Comparison of ENCODE assay signal across 10 mouse cellular contexts in genomic region chr10:84531576-84531975, GRCm38 (mm10). TPM values are rescaled to one million over a fixed set of nuclear protein-coding genes. Genes with fewer than 3 reads are reported as not detected.
DNase-seq lines count a peak whose midpoint lies in the region; ATAC-seq and TF ChIP-seq lines count a peak whose summit lies in the region.
"Had no signal": no experiment of that assay in that cellular context is flagged by ENCODE, and none has a peak within 500 bp of the region (broad histone marks: within the 10 kb centered on the region; RNA-seq: fewer than 3 reads in every experiment).

No protein-coding gene starts in this region.

- TF ChIP-seq POLR2A in embryonic fibroblast, embryonic 13.5 days (IDR thresholded peaks at IDR 0.05; ENCODE audit: low read depth, low read length) = no peak

- no peak for ATAC-seq in kidney, embryonic 16.5 days (ENCODE audit: low FRiP score, low TSS enrichment)
- no peak for ATAC-seq in neural tube, embryonic 12.5 days (ENCODE audit: low FRiP score, low read depth)
- ATAC-seq in granulocyte monocyte progenitor cell, adult 5-6 weeks (replicated peaks; ENCODE audit: poor library complexity, severe bottlenecking) = no peak

- no peak for TF ChIP-seq CTCF in embryonic fibroblast, embryonic 13.5 days (IDR thresholded peaks at IDR 0.05; ENCODE audit: borderline replicate concordance, insufficient read depth, low read length)

- peaks cover 26% of the 10 kb centered on the region for H3K36me3 ChIP-seq in kidney, embryonic 16.5 days (ENCODE audit: insufficient read depth, low read length)
- peaks cover 56% of the 10 kb centered on the region for H3K36me3 ChIP-seq in limb, embryonic 10.5 days
- peaks cover 26% of the 10 kb centered on the region for H3K36me3 ChIP-seq in neural tube, embryonic 12.5 days
- H3K36me3 ChIP-seq: G1E had no signal

- H3K4me2 ChIP-seq in kidney, embryonic 16.5 days (replicated peaks; ENCODE audit: low read depth, low read length) = peak overlapping the region; percentile 76
- peak overlapping the region; percentile 74 for H3K4me2 ChIP-seq in neural tube, embryonic 12.5 days (replicated peaks)

- no peak overlapping the region for H3K27ac ChIP-seq in kidney, embryonic 16.5 days (ENCODE audit: low read length)
- H3K27ac ChIP-seq in embryonic fibroblast, embryonic 13.5 days (ENCODE audit: insufficient read depth, low read length) = no peak overlapping the region
- peak overlapping the region; percentile 98; the same call in 1 of the 2 replicates for H3K27ac ChIP-seq in limb, embryonic 10.5 days
- H3K27ac ChIP-seq in neural tube, embryonic 12.5 days = no peak overlapping the region

- 79% methylated on average over 4 of the region's 4 CpGs for WGBS in kidney, embryonic 16.5 days
- WGBS in limb, embryonic 10.5 days = 86% methylated on average over 4 of the region's 4 CpGs
- 74% methylated on average over 4 of the region's 4 CpGs for WGBS in neural tube, embryonic 12.5 days

- peak overlapping the region; percentile 91 for H3K4me3 ChIP-seq in kidney, embryonic 16.5 days (ENCODE audit: low read length)
- H3K4me3 ChIP-seq in embryonic fibroblast, embryonic 13.5 days (ENCODE audit: insufficient read depth, low read length) = peak overlapping the region; percentile 97
- H3K4me3 ChIP-seq in limb, embryonic 10.5 days = peak overlapping the region; percentile 96
- H3K4me3 ChIP-seq in neural tube, embryonic 12.5 days = no peak overlapping the region; the same call in 1 of the 2 replicates

- H3K9ac ChIP-seq in kidney, embryonic 16.5 days (replicated peaks; ENCODE audit: low read length) = peak overlapping the region; percentile 94
- no peak overlapping the region for H3K9ac ChIP-seq in neural tube, embryonic 12.5 days

- H3K27me3 ChIP-seq in kidney, embryonic 16.5 days (ENCODE audit: insufficient read depth, low read length) = no peaks in the 10 kb centered on the region
- no peaks in the 10 kb centered on the region for H3K27me3 ChIP-seq in limb, embryonic 10.5 days (ENCODE audit: low read depth, poor library complexity, severe bottlenecking)
- H3K27me3 ChIP-seq in neural tube, embryonic 12.5 days (replicated peaks) = no peaks in the 10 kb centered on the region

- no peaks in the 10 kb centered on the region for H3K9me3 ChIP-seq in kidney, embryonic 16.5 days (ENCODE audit: low read length)
- no peaks in the 10 kb centered on the region for H3K9me3 ChIP-seq in limb, embryonic 10.5 days (replicated peaks)
- no peaks in the 10 kb centered on the region for H3K9me3 ChIP-seq in neural tube, embryonic 12.5 days

- H3K4me1 ChIP-seq in kidney, embryonic 16.5 days (ENCODE audit: insufficient read depth, low read length) = peaks cover 44% of the 10 kb centered on the region
- peaks cover 16% of the 10 kb centered on the region; the same call in 1 of the 2 replicates for H3K4me1 ChIP-seq in embryonic fibroblast, embryonic 13.5 days (ENCODE audit: control insufficient read depth, insufficient read depth, low read length)
- peaks cover 37% of the 10 kb centered on the region for H3K4me1 ChIP-seq in limb, embryonic 10.5 days
- peaks cover 39% of the 10 kb centered on the region for H3K4me1 ChIP-seq in neural tube, embryonic 12.5 days

- no peak for DNase-seq in kidney, postnatal 10 days
- DNase-seq in limb, embryonic 10.5 days (ENCODE audit: low spot score) = no peak
- no peak for DNase-seq in testis, postnatal 10 days (ENCODE audit: low spot score)
- DNase-seq in urinary bladder, postnatal 25 days (ENCODE audit: low spot score) = no peak
- DNase-seq: layer of hippocampus, adult 9-11 months had no signal

RNA-seq across cellular contexts. Expression of gene Ckap4, which starts 2.3 kb away (rescaled TPM):
- polyA plus RNA-seq in kidney, embryonic 16.5 days (2015; fragmentation: Nextera tagmentation; extraction: Ambion mirVana) = 40.0 and 72.4 TPM in 2 replicates
- 280 and 283 TPM in 2 replicates for polyA plus RNA-seq in embryonic fibroblast, embryonic 13.5 days (2011; ENCODE audit: insufficient read length, low read depth, missing spikeins)
- 53.6 and 63.3 TPM in 2 replicates for polyA plus RNA-seq in limb, embryonic 10.5 days (2016; fragmentation: Nextera tagmentation; extraction: Ambion mirVana)
- 99.1 and 101 TPM in 2 replicates for polyA plus RNA-seq in neural tube, embryonic 12.5 days (2016; fragmentation: Nextera tagmentation; extraction: Ambion mirVana)
- 67.8 and 79.6 TPM in 2 replicates for total RNA-seq in granulocyte monocyte progenitor cell, adult 5-6 weeks (2014; fragmentation: Nextera tagmentation)
- 55.7 and 58.3 TPM in 2 replicates for total RNA-seq in granulocyte monocyte progenitor cell, adult 5-6 weeks (2017)

RNA-seq across cellular contexts. Expression of gene Tcp11l2, which starts 44.9 kb away (rescaled TPM):
- polyA plus RNA-seq in kidney, embryonic 16.5 days (2015; fragmentation: Nextera tagmentation; extraction: Ambion mirVana) = 20.2 and 21.2 TPM in 2 replicates
- 6.7 and 8.4 TPM in 2 replicates for polyA plus RNA-seq in embryonic fibroblast, embryonic 13.5 days (2011; ENCODE audit: insufficient read length, low read depth, missing spikeins)
- polyA plus RNA-seq in limb, embryonic 10.5 days (2016; fragmentation: Nextera tagmentation; extraction: Ambion mirVana) = 1.2 and 4.2 TPM in 2 replicates
- 21.6 and 23.2 TPM in 2 replicates for polyA plus RNA-seq in neural tube, embryonic 12.5 days (2016; fragmentation: Nextera tagmentation; extraction: Ambion mirVana)
- total RNA-seq in granulocyte monocyte progenitor cell, adult 5-6 weeks (2014; fragmentation: Nextera tagmentation) = 15.6 and 18.3 TPM in 2 replicates
- 8.9 and 9.5 TPM in 2 replicates for total RNA-seq in granulocyte monocyte progenitor cell, adult 5-6 weeks (2017)
